Mouse (Mus musculus) lung, embryonic 15.5 days (tissue): ENCODE measurements around the gene Adgrg7. TPM values are rescaled to one million over a fixed set of nuclear protein-coding genes. Genes with fewer than 3 reads are reported as not detected.

Experiments used
- ATAC-seq: fragments of 200-750 bp; cut with Nextera tagmentation; 2 replicates; pipeline ENCODE4 v1.8.0; 2017; ENCODE audit warnings: moderate number of reproducible peaks, borderline replicate concordance; ENCODE audit not compliant: low FRiP score, low TSS enrichment; ENCODE audit errors: extremely low read depth
- H3K27ac ChIP-seq: fragments of 300-500 bp; sonication (generic); 2 replicates; pipeline ENCODE4 v1.5.1; 2015; ENCODE audit warnings: moderate library complexity, mild to moderate bottlenecking, inconsistent platforms
- H3K27me3 ChIP-seq: fragments of 300-500 bp; sonication (generic); 2 replicates; pipeline ENCODE4 v1.6.1; 2015; ENCODE audit warnings: inconsistent platforms
- H3K36me3 ChIP-seq: fragments of 300-500 bp; sonication (generic); 2 replicates; pipeline ENCODE4 v1.6.1; 2015; ENCODE audit warnings: inconsistent platforms
- H3K4me1 ChIP-seq: fragments of 300-500 bp; sonication (generic); 2 replicates; pipeline ENCODE4 v1.6.1; 2015; ENCODE audit warnings: inconsistent platforms
- H3K4me2 ChIP-seq: fragments of 300-500 bp; sonication (generic); 2 replicates; pipeline ENCODE4 v1.6.1; 2015; ENCODE audit warnings: inconsistent platforms, mild to moderate bottlenecking, moderate library complexity
- H3K4me3 ChIP-seq: fragments of 300-500 bp; sonication (generic); 2 replicates; pipeline ENCODE4 v1.5.1; 2015; ENCODE audit warnings: mild to moderate bottlenecking, inconsistent platforms
- H3K9ac ChIP-seq: fragments of 300-500 bp; sonication (generic); 2 replicates; pipeline ENCODE4 v1.6.1; 2015; ENCODE audit warnings: inconsistent platforms
- H3K9me3 ChIP-seq: fragments of 300-500 bp; sonication (generic); 2 replicates; pipeline ENCODE4 v1.6.1; 2016; ENCODE audit warnings: inconsistent platforms
- WGBS: fragments of 180-500 bp; shearing (Covaris S2); methylation state at CpG from one replicate; pipeline ENCODE4 v1.1.7; 2015; 5-methylcytosine and 5-hydroxymethylcytosine counted together
- polyA plus RNA-seq: library from polyadenylated mRNA; unstranded; fragments of >200 nt; fragmentation: Nextera tagmentation; extraction: Ambion mirVana; gene quantifications from 2 replicates; pipeline ENCODE4 v1.2.1, GENCODE M21; 2015

The Adgrg7 gene
- polyA plus RNA-seq = not detected in 2 replicates

- Histone ChIP-seq H3K27me3 (no peaks in the 10 kb centered on the region), H3K4me2 (no peak within 1 kb of the TSS), H3K4me3 (no peak within 1 kb of the TSS), H3K36me3 (no peaks in the 10 kb centered on the region), H3K4me1 (no peaks in the 10 kb centered on the region), H3K27ac (no peak within 1 kb of the TSS), H3K9ac (no peak within 1 kb of the TSS), H3K9me3 (no peaks in the 10 kb centered on the region)
- no peak for ATAC-seq
- 74% methylated on average over 8 of the region's 8 CpGs for WGBS
These were observed at the start of gene Adgrg7 for GRCm38 (mm10) chr16:56795481-56796139. Gene Adgrg7 (minus strand): TSS chr16:56795855.

GRCm38 (mm10) chr16:56842988-56843387 is 47.3 kb upstream of the Adgrg7 start:
- no peak for ATAC-seq
- Histone ChIP-seq H3K9ac (no peak overlapping the region), H3K9me3 (no peaks in the 10 kb centered on the region), H3K36me3 (no peaks in the 10 kb centered on the region), H3K27ac (no peak overlapping the region), H3K27me3 (no peaks in the 10 kb centered on the region), H3K4me1 (no peaks in the 10 kb centered on the region), H3K4me2 (no peak overlapping the region), H3K4me3 (no peak overlapping the region)
- 74% methylated on average over 5 of the region's 5 CpGs for WGBS

GRCm38 (mm10) chr16:56833312-56833711 is 37.7 kb upstream of the Adgrg7 start:
- 85% methylated on average over 1 of the region's 1 CpGs for WGBS
- Histone ChIP-seq H3K27ac (no peak overlapping the region), H3K4me3 (no peak overlapping the region), H3K36me3 (no peaks in the 10 kb centered on the region), H3K4me1 (no peaks in the 10 kb centered on the region), H3K27me3 (no peaks in the 10 kb centered on the region), H3K9ac (no peak overlapping the region), H3K4me2 (no peak overlapping the region), H3K9me3 (no peaks in the 10 kb centered on the region)
- ATAC-seq = no peak

DNA sequence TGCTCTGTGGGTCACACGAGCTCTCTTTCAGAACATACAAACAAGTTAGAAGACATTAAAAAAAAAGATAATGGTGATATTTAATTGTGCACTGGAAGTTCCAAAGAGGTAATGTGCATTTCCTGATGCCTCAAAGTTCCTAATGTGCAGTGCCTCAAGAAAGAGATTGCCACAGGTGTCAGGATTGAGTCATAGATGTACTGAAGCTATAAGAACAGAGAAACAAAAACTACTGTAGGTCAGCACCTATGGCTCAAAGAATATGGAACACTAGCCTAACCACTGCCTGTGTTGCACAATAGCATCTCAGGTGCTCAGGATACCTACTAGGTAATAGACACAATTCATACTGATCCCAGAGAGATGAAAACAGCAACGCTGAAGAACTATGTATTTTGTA is 36.3 kb upstream of the Adgrg7 start:
- H3K27ac ChIP-seq = no peak overlapping the region
- no peaks in the 10 kb centered on the region for H3K4me1 ChIP-seq
- no peaks in the 10 kb centered on the region for H3K9me3 ChIP-seq
- H3K36me3 ChIP-seq = no peaks in the 10 kb centered on the region
- no peak overlapping the region for H3K9ac ChIP-seq
- WGBS = 90% methylated on average over 2 of the region's 2 CpGs
- no peak for ATAC-seq
- H3K4me3 ChIP-seq = no peak overlapping the region
- no peaks in the 10 kb centered on the region for H3K27me3 ChIP-seq
- H3K4me2 ChIP-seq = no peak overlapping the region

GRCm38 (mm10) chr16:56801370-56802109 is 5.9 kb upstream of the Adgrg7 start:
- no peaks in the 10 kb centered on the region for H3K4me1 ChIP-seq
- H3K9ac ChIP-seq = no peak overlapping the region
- no peak for ATAC-seq
- no peak overlapping the region for H3K4me3 ChIP-seq
- H3K27ac ChIP-seq = no peak overlapping the region
- WGBS = 37% methylated on average over 6 of the region's 6 CpGs
- no peak overlapping the region for H3K4me2 ChIP-seq
- no peaks in the 10 kb centered on the region for H3K27me3 ChIP-seq
- H3K9me3 ChIP-seq = no peaks in the 10 kb centered on the region
- no peaks in the 10 kb centered on the region for H3K36me3 ChIP-seq

DNA sequence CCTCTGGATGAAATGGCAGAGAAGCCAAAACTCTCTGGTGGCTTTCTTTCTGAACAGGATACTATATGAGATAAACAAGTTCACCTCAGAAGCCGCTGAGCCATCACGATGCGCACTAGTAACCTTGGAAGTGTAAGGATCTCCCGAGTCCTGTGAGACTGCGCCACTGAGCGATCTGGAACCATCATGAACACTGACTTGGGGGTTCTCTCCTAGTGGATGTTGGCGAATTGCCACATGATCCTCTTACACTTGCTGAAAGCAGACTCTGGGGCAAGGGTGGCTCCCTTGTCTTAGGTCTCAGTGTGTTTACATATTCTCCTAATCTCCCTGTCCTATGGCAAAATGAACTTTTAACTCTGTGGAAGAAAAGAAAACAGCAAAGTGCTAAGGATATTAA is 5.3 kb upstream of the Adgrg7 start:
- no peaks in the 10 kb centered on the region for H3K36me3 ChIP-seq
- no peaks in the 10 kb centered on the region for H3K27me3 ChIP-seq
- H3K27ac ChIP-seq = no peak overlapping the region
- H3K4me3 ChIP-seq = no peak overlapping the region
- H3K4me1 ChIP-seq = no peaks in the 10 kb centered on the region
- 67% methylated on average over 7 of the region's 7 CpGs for whole genome bisulfite sequencing
- ATAC-seq = no peak
- no peak overlapping the region for H3K4me2 ChIP-seq
- no peaks in the 10 kb centered on the region for H3K9me3 ChIP-seq
- H3K9ac ChIP-seq = no peak overlapping the region

- Histone ChIP-seq H3K4me3 (no peak overlapping the region), H3K9me3 (no peaks in the 10 kb centered on the region), H3K27me3 (no peaks in the 10 kb centered on the region), H3K9ac (no peak overlapping the region), H3K27ac (no peak overlapping the region), H3K36me3 (no peaks in the 10 kb centered on the region), H3K4me1 (no peaks in the 10 kb centered on the region), H3K4me2 (no peak overlapping the region)
- no peak for ATAC-seq
- 38% methylated on average over 2 of the region's 2 CpGs for WGBS
These were observed 4.8 kb upstream of the Adgrg7 start for GRCm38 (mm10) chr16:56800469-56800868.

DNA sequence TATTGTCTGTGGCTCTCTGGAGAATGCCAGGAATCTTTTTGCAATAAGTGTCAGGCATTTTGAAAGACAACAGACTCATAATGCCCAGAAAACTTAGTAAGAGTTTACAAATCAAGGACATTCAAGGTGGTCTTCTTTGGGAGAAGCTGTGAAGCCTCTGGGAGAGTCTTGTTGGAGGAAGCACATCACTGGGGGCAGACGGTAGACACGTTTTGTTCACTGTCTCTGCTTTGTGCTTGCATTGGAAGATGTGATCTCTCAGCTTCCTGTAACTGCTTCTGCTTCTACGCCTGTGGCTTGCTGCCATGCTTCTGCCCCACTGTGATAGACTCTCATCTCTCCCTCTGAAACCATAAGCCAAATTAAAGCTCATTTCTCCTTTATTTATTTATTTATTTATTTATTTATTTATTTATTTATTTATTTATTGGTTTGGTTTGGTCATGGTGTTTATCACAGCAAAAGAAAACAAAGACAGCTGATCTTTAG is 3.9 kb upstream of the Adgrg7 start:
- Histone ChIP-seq H3K36me3 (no peaks in the 10 kb centered on the region), H3K9me3 (no peaks in the 10 kb centered on the region), H3K4me2 (no peak overlapping the region), H3K27me3 (no peaks in the 10 kb centered on the region), H3K4me1 (no peaks in the 10 kb centered on the region), H3K4me3 (no peak overlapping the region), H3K9ac (no peak overlapping the region), H3K27ac (no peak overlapping the region)
- no peak for ATAC-seq
- 81% methylated on average over 3 of the region's 3 CpGs for WGBS

DNA sequence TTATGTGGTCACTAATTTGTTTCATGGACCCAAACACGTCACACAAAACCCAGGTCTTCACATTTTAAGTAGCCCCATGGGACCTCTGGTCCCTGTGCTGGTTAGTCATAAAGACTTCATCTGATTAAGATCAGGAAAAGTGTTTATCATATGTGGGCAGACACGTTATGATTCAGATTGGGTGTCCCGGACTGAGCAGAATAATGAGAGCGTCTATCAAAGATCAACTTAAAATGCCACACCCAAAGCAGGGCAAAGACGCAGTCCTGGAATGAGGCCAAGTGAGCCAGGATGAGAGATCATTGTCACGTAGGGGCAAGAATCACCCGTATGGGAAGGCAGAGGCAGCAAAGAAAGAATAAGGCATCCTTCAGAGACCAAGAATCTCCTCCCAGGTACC is 3.2 kb upstream of the Adgrg7 start:
- WGBS = 64% methylated on average over 7 of the region's 7 CpGs
- H3K27ac ChIP-seq = no peak overlapping the region

DNA sequence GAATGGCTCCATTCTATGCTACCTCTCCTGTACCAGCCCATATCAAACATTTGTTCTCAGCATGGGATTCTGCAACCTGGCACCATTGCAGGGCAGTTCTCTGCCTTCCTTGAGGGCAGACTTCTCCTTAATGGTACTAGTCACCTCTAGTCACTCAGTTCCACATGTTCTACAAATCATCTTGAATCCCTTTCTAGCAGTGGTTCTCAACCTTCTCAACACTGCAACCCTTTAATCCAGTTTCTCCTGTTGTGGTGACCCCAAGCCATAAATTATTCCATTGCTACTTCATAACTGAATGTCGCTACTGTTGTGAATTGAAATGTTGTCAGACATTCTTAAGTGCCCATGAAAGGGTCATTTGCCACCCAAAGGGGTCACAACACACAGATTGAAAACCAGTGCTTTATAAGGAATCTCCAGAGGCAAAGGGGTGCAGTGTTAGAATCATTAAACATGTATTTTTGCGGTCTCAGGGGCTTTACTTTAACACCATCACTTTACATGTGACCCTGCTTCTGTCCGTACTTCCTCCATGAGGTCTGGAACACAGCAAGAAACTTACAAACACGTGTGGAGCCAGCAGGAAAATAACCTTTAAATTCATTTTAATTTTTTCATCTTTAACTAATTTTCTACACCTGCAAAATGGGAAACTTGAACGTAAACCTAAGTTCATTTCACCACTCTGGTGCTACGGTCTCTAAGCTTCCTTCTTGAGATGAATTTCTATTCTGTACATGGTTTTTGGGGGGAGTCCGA is 1.1 kb downstream of the Adgrg7 start:
- H3K4me3 ChIP-seq = no peak overlapping the region
- no peaks in the 10 kb centered on the region for H3K27me3 ChIP-seq
- no peak for ATAC-seq
- H3K4me1 ChIP-seq = no peaks in the 10 kb centered on the region
- H3K36me3 ChIP-seq = no peaks in the 10 kb centered on the region
- H3K27ac ChIP-seq = no peak overlapping the region
- H3K4me2 ChIP-seq = no peak overlapping the region
- 80% methylated on average over 7 of the region's 7 CpGs for WGBS
- H3K9me3 ChIP-seq = no peaks in the 10 kb centered on the region
- H3K9ac ChIP-seq = no peak overlapping the region

More for the DNA sequence above, 3.2 kb upstream of the Adgrg7 start:
- Histone ChIP-seq H3K27me3 (no peaks in the 10 kb centered on the region), H3K36me3 (no peaks in the 10 kb centered on the region), H3K4me2 (no peak overlapping the region), H3K4me1 (no peaks in the 10 kb centered on the region), H3K4me3 (no peak overlapping the region), H3K9me3 (no peaks in the 10 kb centered on the region), H3K9ac (no peak overlapping the region)
- no peak for ATAC-seq

DNA sequence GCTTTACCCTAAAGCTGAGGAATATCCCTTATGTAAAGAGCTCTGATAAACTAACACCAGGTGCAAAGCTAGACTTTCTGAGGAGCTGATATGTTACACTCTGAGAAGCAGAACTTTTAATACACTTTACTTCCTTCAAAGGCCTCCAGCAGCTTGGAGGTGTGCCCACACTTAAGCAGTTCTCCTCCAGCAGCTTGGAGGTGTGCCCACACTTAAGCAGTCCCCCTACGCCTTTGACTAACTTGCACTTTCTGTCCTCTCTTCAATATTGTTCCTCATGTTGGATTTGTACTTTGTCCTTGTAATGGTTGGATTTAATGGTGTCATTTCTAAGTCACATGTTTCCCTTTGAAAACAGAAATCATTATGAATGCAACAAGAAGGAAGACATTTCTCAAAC is 1.9 kb downstream of the Adgrg7 start:
- 58% methylated on average over 1 of the region's 1 CpGs for WGBS
- no peak for ATAC-seq

GRCm38 (mm10) chr16:56785943-56786342 is 9.7 kb downstream of the Adgrg7 start:
- H3K4me1 ChIP-seq = no peaks in the 10 kb centered on the region
- no peak overlapping the region for H3K9ac ChIP-seq
- H3K9me3 ChIP-seq = no peaks in the 10 kb centered on the region
- H3K27ac ChIP-seq = no peak overlapping the region
- no peak for ATAC-seq
- WGBS = 85% methylated on average over 2 of the region's 2 CpGs
- no peaks in the 10 kb centered on the region for H3K36me3 ChIP-seq
- H3K27me3 ChIP-seq = no peaks in the 10 kb centered on the region
- H3K4me2 ChIP-seq = no peak overlapping the region
- no peak overlapping the region for H3K4me3 ChIP-seq

More for the DNA sequence above, 1.9 kb downstream of the Adgrg7 start:
- Histone ChIP-seq H3K9me3 (no peaks in the 10 kb centered on the region), H3K4me3 (no peak overlapping the region), H3K4me1 (no peaks in the 10 kb centered on the region), H3K36me3 (no peaks in the 10 kb centered on the region), H3K4me2 (no peak overlapping the region), H3K27me3 (no peaks in the 10 kb centered on the region), H3K9ac (no peak overlapping the region), H3K27ac (no peak overlapping the region)
